In genomic region chr1:82238245-82238644, GRCm38 (mm10) we compare ENCODE assay signal across 26 mouse cellular contexts. TPM values are rescaled to one million over a fixed set of nuclear protein-coding genes. Genes with fewer than 3 reads are reported as not detected.
"Had no signal": no experiment of that assay in that cellular context is flagged by ENCODE, and none has a peak within 500 bp of the region (broad histone marks: within the 10 kb centered on the region; RNA-seq: fewer than 3 reads in every experiment).

No protein-coding gene starts in this region.

- H3K9me3 ChIP-seq: limb, embryonic 12.5 days; limb, embryonic 15.5 days; megakaryocyte, embryonic 14.5 days; midbrain, embryonic 10.5 days; midbrain, embryonic 13.5 days; neural tube, embryonic 12.5 days; neural tube, embryonic 15.5 days had no signal

- H3K4me3 ChIP-seq: limb, embryonic 12.5 days; limb, embryonic 15.5 days; megakaryocyte, embryonic 14.5 days; midbrain, embryonic 10.5 days; midbrain, embryonic 13.5 days; neural tube, embryonic 12.5 days; neural tube, embryonic 15.5 days had no signal

- H3K4me2 ChIP-seq: limb, embryonic 12.5 days; limb, embryonic 15.5 days; midbrain, embryonic 13.5 days; neural tube, embryonic 12.5 days; neural tube, embryonic 15.5 days had no signal

- H3K9ac ChIP-seq: limb, embryonic 12.5 days; limb, embryonic 15.5 days; midbrain, embryonic 13.5 days; neural tube, embryonic 12.5 days; neural tube, embryonic 15.5 days had no signal

- H3K27me3 ChIP-seq: limb, embryonic 12.5 days; limb, embryonic 15.5 days; megakaryocyte, embryonic 14.5 days; midbrain, embryonic 13.5 days; neural tube, embryonic 12.5 days; neural tube, embryonic 15.5 days had no signal

- DNase-seq: kidney, adult 18-20 months; kidney, adult 9 months; kidney, postnatal 14 days; kidney, postnatal 4 days; left cerebral cortex, postnatal 4 days; lung, postnatal 10 days; right cerebral cortex, adult 18-20 months; right cerebral cortex, postnatal 14 days; right cerebral cortex, postnatal 4 days; thymus, adult 2 months; thymus, postnatal 14 days; thymus, postnatal 4 days had no signal

- ATAC-seq: intestine, embryonic 16.5 days; midbrain, embryonic 13.5 days; midbrain, embryonic 16.5 days had no signal

- H3K27ac ChIP-seq: limb, embryonic 12.5 days; limb, embryonic 15.5 days; midbrain, embryonic 10.5 days; midbrain, embryonic 13.5 days; neural tube, embryonic 12.5 days; neural tube, embryonic 15.5 days; stomach, postnatal 0 days had no signal

- H3K4me1 ChIP-seq: limb, embryonic 15.5 days; megakaryocyte, embryonic 14.5 days; midbrain, embryonic 10.5 days; midbrain, embryonic 13.5 days; neural tube, embryonic 12.5 days had no signal

RNA-seq across cellular contexts. Expression of gene Gm9747, which starts 5.3 kb away (rescaled TPM):
- total RNA-seq: layer of hippocampus, adult 18-20 months; layer of hippocampus, postnatal 14 days; left cerebral cortex, adult 8-10 months; left cerebral cortex, postnatal 14 days; left cerebral cortex, postnatal 4 days had no signal
- polyA plus RNA-seq: thymus, adult 2 months had no signal
